Mouse (Mus musculus) E14TG2a.4 (cell line): Measurements from ENCODE around the gene Pkd1.

Experiments
- CTCF ChIP-seq: conservative IDR thresholded peaks from 2 replicates; pipeline ENCODE4 v1.5.1; 2014; ENCODE audit warnings: low read length
- POU5F1 ChIP-seq: IDR thresholded peaks from 2 replicates; pipeline ENCODE4 v1.6.1; 2014; ENCODE audit warnings: low read length, borderline replicate concordance

- TF ChIP-seq CTCF: no peak
- no peak for TF ChIP-seq POU5F1
Measured at GRCm38 (mm10) chr17:24549618-24550415, at the start of gene Pkd1.
